Mouse (Mus musculus) lung, embryonic 14.5 days (tissue): ENCODE measurements around the gene Fancl. TPM values are rescaled to one million over a fixed set of nuclear protein-coding genes. Genes with fewer than 3 reads are reported as not detected.

ENCODE experiments used
- ATAC-seq: fragments of 200-750 bp; cut with Nextera tagmentation; 2 replicates; pipeline ENCODE4 v1.8.0; 2017; ENCODE audit warnings: mild to moderate bottlenecking, moderate TSS enrichment, moderate library complexity; ENCODE audit not compliant: insufficient read depth
- DNase-seq: peaks from one replicate; pipeline ENCODE4 v3.0.0-alpha.2; 2015
- H3K27ac ChIP-seq: fragments of 300-500 bp; sonication (generic); 2 replicates; pipeline ENCODE4 v1.5.1; 2014; ENCODE audit warnings: low read depth, mild to moderate bottlenecking, moderate library complexity
- H3K27me3 ChIP-seq: fragments of 300-500 bp; sonication (generic); 2 replicates; pipeline ENCODE4 v1.6.1; 2014; ENCODE audit warnings: low read length, control low read depth; ENCODE audit not compliant: insufficient read depth
- H3K36me3 ChIP-seq: fragments of 300-500 bp; sonication (generic); 2 replicates; pipeline ENCODE4 v1.6.1; 2014; ENCODE audit warnings: control low read depth; ENCODE audit not compliant: insufficient read depth
- H3K4me1 ChIP-seq: fragments of 300-500 bp; sonication (generic); 2 replicates; pipeline ENCODE4 v1.6.1; 2014; ENCODE audit warnings: antibody characterized with exemption, control low read depth; ENCODE audit not compliant: insufficient read depth
- H3K4me2 ChIP-seq: fragments of 300-500 bp; sonication (generic); 2 replicates; pipeline ENCODE4 v1.6.1; 2014; ENCODE audit warnings: mild to moderate bottlenecking
- H3K4me3 ChIP-seq: fragments of 300-500 bp; sonication (generic); 2 replicates; pipeline ENCODE4 v1.5.1; 2014; ENCODE audit warnings: low read depth, low read length
- H3K9ac ChIP-seq: fragments of 300-500 bp; sonication (generic); 2 replicates; pipeline ENCODE4 v1.6.1; 2014
- H3K9me3 ChIP-seq: fragments of 300-500 bp; sonication (generic); 2 replicates; pipeline ENCODE4 v1.6.1; 2016; ENCODE audit warnings: low read depth, low read length, control low read depth
- CTCF ChIP-seq: IDR thresholded peaks from 2 replicates; pipeline ENCODE4 v1.5.1; 2016; ENCODE audit warnings: antibody characterized with exemption, low read depth
- WGBS: fragments of 180-500 bp; shearing (Covaris S2); extraction: QIAGEN DNeasy Blood & Tissue Kit; methylation state at CpG from one replicate; pipeline ENCODE4 v1.1.7; 2014; 5-methylcytosine and 5-hydroxymethylcytosine counted together
- polyA plus RNA-seq: library from polyadenylated mRNA; unstranded; fragments of >200 nt; fragmentation: Nextera tagmentation; extraction: Ambion mirVana; gene quantifications from 2 replicates; pipeline ENCODE4 v1.2.1, GENCODE M21; 2014

The Fancl gene
- polyA plus RNA-seq, 1 experiment from 2014 or later: 31.1 TPM

DNA sequence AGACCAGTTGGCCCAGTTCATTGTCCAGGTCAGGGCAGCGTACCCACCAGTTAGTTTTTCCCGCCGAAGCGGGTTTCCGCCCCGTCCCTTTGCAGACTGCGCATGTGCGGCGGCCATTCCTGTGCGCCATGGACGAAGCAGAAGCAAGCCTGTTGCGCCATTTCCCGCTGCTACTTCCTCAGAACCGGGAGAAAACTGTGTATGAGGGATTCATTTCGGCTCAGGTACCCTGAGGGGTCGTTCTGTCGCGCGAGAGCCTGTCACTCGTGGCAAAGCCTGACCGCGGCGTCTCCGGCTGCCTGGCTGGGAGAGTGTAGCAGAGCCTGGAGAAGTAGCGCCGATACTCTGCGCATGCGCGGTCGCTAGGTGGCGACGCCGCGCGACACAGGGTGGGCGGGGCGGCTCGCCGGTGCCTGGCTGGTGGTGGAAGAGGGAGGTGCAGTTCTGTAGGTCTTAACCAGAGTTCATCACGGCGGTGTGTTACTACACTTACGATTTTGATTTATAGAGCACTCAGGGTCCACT is 1.2 kb downstream of the Fancl start:
- H3K27ac ChIP-seq: peak overlapping the region; percentile 86
- H3K4me2 ChIP-seq: peak overlapping the region; percentile 66
- H3K4me1 ChIP-seq: no peaks in the 10 kb centered on the region; the same call in 1 of the 2 replicates
- peak overlapping the region; percentile 63 for H3K4me3 ChIP-seq
- DNase-seq (peak; percentile 96), ATAC-seq (peak; percentile 100)
- peak overlapping the region; percentile 86 for H3K9ac ChIP-seq
- H3K36me3 ChIP-seq: no peaks in the 10 kb centered on the region
- H3K27me3 ChIP-seq: no peaks in the 10 kb centered on the region
- peak; percentile 58 for TF ChIP-seq CTCF
- H3K9me3 ChIP-seq: no peaks in the 10 kb centered on the region
- under 1% methylated on average over 42 of the region's 42 CpGs for WGBS

DNA sequence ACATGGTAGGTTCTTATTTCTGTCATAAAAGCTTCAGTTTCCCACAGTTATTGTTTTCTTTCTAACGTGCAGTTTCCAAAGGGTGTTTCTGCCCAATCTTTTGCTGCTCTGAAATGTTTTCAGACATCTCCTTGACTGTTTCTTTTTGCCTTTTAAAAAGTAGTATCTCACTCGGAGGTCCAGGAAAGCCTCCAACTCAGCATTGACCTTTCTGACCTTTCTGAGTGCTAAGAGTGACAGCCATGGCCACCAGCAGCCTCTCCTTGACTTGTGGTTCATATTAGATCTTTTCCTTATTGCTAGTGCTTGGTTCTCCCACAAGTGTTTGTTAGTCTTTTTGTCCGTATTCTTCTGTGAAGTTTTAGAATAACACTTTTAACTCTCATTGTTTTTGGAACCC is 9.6 kb downstream of the Fancl start:
- no peak for TF ChIP-seq CTCF
- Histone ChIP-seq H3K9me3 (no peaks in the 10 kb centered on the region), H3K4me2 (no peak overlapping the region), H3K4me1 (no peaks in the 10 kb centered on the region), H3K9ac (no peak overlapping the region), H3K27ac (no peak overlapping the region), H3K27me3 (no peaks in the 10 kb centered on the region), H3K36me3 (no peaks in the 10 kb centered on the region), H3K4me3 (no peak overlapping the region)
- WGBS: 37% methylated on average over 3 of the region's 3 CpGs
- DNase-seq (no peak), ATAC-seq (no peak)

DNA sequence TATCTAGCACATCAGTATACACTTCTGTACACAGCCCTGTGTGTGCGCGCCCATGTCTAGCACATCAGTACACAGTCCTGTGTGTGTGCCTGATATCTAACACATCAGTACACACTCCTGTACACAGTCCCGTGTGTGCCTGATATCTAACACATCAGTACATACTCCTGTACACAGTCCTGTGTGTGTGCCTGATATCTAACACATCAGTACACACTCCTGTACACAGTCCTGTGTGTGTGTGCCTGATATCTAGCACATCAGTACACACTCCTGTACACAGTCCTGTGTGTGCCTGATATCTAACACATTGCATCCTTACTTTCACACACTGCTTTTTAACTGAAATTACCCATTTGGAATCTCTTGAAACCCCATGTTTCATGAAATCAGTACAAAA is 27.0 kb downstream of the Fancl start:
- H3K9ac ChIP-seq: no peak overlapping the region
- H3K4me3 ChIP-seq: no peak overlapping the region
- no peak overlapping the region for H3K4me2 ChIP-seq
- H3K9me3 ChIP-seq: no peaks in the 10 kb centered on the region
- no peaks in the 10 kb centered on the region for H3K36me3 ChIP-seq
- 87% methylated on average over 3 of the region's 3 CpGs for WGBS
- H3K4me1 ChIP-seq: no peaks in the 10 kb centered on the region
- no peaks in the 10 kb centered on the region for H3K27me3 ChIP-seq
- H3K27ac ChIP-seq: no peak overlapping the region
- ATAC-seq: no peak
- TF ChIP-seq CTCF: no peak
- no peak for DNase-seq

DNA sequence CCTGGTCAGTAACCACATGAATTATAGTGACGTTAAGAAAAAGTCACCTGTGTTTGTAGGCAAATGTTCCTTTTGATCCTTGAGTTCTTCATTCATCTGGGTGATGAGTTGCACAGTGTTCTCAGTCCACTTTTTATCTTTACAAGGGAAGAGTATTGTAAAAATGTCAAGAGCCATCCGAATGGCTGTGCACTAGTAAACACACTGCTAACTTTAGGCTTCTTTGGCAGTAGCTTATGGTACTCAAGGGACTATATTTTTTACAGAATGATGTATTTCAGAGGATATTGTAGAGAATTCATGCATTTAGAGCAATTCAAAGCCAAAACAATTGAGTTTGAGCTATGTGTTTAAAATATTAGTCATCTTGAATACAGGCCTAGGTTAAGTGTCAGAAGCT is 35.5 kb downstream of the Fancl start:
- DNase-seq: no peak
- TF ChIP-seq CTCF: no peak

DNA sequence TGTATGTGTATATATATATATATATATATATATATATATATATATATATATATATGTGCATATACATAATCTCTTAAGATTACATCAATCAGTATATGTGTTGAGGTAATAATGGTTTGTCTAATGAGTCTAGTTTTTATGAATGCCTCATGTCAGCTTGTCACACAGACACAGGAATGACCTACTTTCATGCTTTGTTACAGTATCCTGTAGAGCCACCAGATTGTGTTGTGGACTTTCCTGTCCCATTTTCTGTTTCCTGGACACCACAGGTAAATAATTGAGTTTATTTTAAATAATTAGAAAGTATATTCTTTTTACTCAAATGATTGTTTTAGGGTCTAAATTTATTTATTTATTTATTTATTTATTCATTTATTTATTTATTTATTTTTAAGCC is 48.3 kb downstream of the Fancl start:
- H3K36me3 ChIP-seq: 0 out of 2 replicates have a peak, but pooled peaks cover 2% of the 10 kb centered on the region
- H3K4me3 ChIP-seq: no peak overlapping the region
- no peaks in the 10 kb centered on the region for H3K27me3 ChIP-seq
- no peak overlapping the region for H3K4me2 ChIP-seq
- no peaks in the 10 kb centered on the region for H3K9me3 ChIP-seq
- H3K27ac ChIP-seq: no peak overlapping the region
- DNase-seq: no peak
- no peak for TF ChIP-seq CTCF
- no peak overlapping the region for H3K9ac ChIP-seq
- no peak for ATAC-seq
- H3K4me1 ChIP-seq: no peaks in the 10 kb centered on the region

More for the DNA sequence above, 35.5 kb downstream of the Fancl start:
- Histone ChIP-seq H3K4me3 (no peak overlapping the region), H3K9me3 (no peaks in the 10 kb centered on the region), H3K4me2 (no peak overlapping the region), H3K4me1 (no peaks in the 10 kb centered on the region), H3K27me3 (no peaks in the 10 kb centered on the region), H3K9ac (no peak overlapping the region), H3K36me3 (no peaks in the 10 kb centered on the region), H3K27ac (no peak overlapping the region)
- WGBS: 66% methylated on average over 2 of the region's 2 CpGs
- no peak for ATAC-seq

DNA sequence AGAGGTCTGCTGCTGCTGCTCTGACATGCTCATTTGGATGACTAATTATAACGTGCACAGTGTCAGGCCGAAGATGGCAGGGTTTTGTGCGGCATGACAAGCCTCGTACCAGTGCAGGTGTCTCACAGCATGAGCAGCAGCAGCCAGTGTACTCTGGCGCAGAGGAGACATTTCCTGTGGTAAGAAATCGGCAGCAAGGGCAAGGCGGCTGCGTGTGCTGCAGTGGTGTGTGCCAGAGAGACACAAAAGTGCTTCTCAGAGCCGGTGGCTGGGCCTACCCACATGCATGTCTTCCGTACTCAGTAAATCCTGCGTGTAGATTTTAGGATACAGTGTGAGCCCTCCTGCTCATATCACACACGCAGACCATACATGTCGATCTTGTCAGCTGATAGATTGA is 51.9 kb downstream of the Fancl start:
- no peak for ATAC-seq
- DNase-seq: no peak
- Histone ChIP-seq H3K27ac (no peak overlapping the region), H3K9me3 (no peaks in the 10 kb centered on the region), H3K4me1 (no peaks in the 10 kb centered on the region), H3K9ac (no peak overlapping the region), H3K4me3 (no peak overlapping the region), H3K4me2 (no peak overlapping the region), H3K36me3 (0 out of 2 replicates have a peak, but pooled peaks cover 2% of the 10 kb centered on the region), H3K27me3 (no peaks in the 10 kb centered on the region)
- 85% methylated on average over 13 of the region's 13 CpGs for WGBS
- no peak for TF ChIP-seq CTCF

DNA sequence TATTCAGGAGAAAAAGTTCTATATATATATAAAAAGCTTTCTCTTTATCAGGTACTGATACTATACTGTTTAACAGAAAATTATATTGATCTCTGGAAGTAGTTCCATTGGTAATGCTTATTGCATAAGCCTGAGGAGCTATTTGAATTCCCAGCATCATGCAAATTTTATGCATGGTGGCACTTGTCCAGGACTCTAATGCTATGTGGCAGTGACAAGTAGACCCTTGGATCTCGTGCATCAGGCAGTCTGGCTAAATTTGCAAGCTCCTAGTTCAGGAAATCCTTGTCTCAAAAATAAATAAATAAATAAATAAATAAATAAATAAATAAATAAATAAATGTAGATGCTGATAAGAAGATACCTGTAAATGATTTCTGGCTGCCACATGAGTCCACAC is 55.2 kb downstream of the Fancl start:
- TF ChIP-seq CTCF: no peak
- ATAC-seq: no peak
- WGBS: 55% methylated on average over 1 of the region's 1 CpGs

DNA sequence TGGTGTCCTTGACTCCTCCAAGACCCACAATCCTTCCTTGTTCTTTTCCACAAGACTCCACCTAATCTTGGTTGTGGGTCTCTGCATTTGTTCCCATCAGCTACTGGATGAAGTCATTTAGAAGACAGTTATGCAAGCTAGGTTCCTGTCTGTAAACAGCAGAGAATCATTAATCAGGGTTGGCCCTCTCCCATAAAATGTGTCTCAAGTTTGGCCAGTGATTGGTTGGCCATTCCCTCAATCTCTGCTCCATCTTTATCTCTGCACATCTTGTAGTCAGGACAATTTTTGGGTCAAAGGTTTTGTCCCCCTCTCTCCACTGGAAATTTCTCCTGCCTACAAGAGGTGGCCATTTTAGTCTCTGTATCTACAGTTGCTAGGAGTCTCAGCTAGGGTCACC is 58.4 kb downstream of the Fancl start:
- Histone ChIP-seq H3K36me3 (no peaks in the 10 kb centered on the region), H3K4me3 (no peak overlapping the region), H3K9ac (no peak overlapping the region), H3K27ac (no peak overlapping the region), H3K4me1 (no peaks in the 10 kb centered on the region), H3K4me2 (no peak overlapping the region), H3K9me3 (no peaks in the 10 kb centered on the region), H3K27me3 (no peaks in the 10 kb centered on the region)
- no peak for TF ChIP-seq CTCF
- ATAC-seq (no peak), DNase-seq (no peak)

More for the DNA sequence above, 55.2 kb downstream of the Fancl start:
- no peak overlapping the region for H3K27ac ChIP-seq
- no peak overlapping the region for H3K4me3 ChIP-seq
- no peaks in the 10 kb centered on the region for H3K4me1 ChIP-seq
- no peaks in the 10 kb centered on the region for H3K9me3 ChIP-seq
- H3K4me2 ChIP-seq: no peak overlapping the region
- H3K36me3 ChIP-seq: 0 out of 2 replicates have a peak, but pooled peaks cover 2% of the 10 kb centered on the region
- no peak for DNase-seq
- H3K9ac ChIP-seq: no peak overlapping the region
- no peaks in the 10 kb centered on the region for H3K27me3 ChIP-seq
